Comparison of ENCODE assay signal across 13 mouse cellular contexts in genomic region chr4:97707373-97708152, GRCm38 (mm10).
A peak's percentile ranks its signal among the peaks of the same experiment; 100 is the strongest.
DNase-seq lines count a peak whose midpoint lies in the region; ATAC-seq lines count a peak whose summit lies in the region.
"Had no signal": no experiment of that assay in that cellular context is flagged by ENCODE, and none has a peak within 500 bp of the region (broad histone marks: within the 10 kb centered on the region; RNA-seq: fewer than 3 reads in every experiment).

No protein-coding gene starts in this region.

- no peak for ATAC-seq in embryonic facial prominence, embryonic 13.5 days (ENCODE audit: insufficient number of reproducible peaks, insufficient read depth, low FRiP score, low TSS enrichment, low read depth)
- peak; percentile 92 for ATAC-seq in kidney, embryonic 14.5 days (ENCODE audit: low FRiP score, low TSS enrichment)
- ATAC-seq in neural tube, embryonic 14.5 days (ENCODE audit: low read depth), result peak; percentile 72
- ATAC-seq: CD4-positive, CD25-positive, alpha-beta regulatory T cell, adult 4 months; forebrain, postnatal 0 days had no signal

- no peaks in the 10 kb centered on the region for H3K36me3 ChIP-seq in embryonic facial prominence, embryonic 13.5 days
- no peaks in the 10 kb centered on the region for H3K36me3 ChIP-seq in kidney, embryonic 14.5 days (ENCODE audit: control insufficient read depth, insufficient read depth, low read length)
- H3K36me3 ChIP-seq in neural tube, embryonic 14.5 days (ENCODE audit: control insufficient read depth, insufficient read depth, low read length), result no peaks in the 10 kb centered on the region

- whole genome bisulfite sequencing in embryonic facial prominence, embryonic 13.5 days, result 78% methylated on average over 22 of the region's 22 CpGs
- 24% methylated on average over 22 of the region's 22 CpGs for WGBS in kidney, embryonic 14.5 days
- WGBS in neural tube, embryonic 14.5 days, result 52% methylated on average over 22 of the region's 22 CpGs

- no peak overlapping the region for H3K4me3 ChIP-seq in embryonic facial prominence, embryonic 13.5 days
- peak overlapping the region; percentile 14 for H3K4me3 ChIP-seq in kidney, embryonic 14.5 days (ENCODE audit: low read length)
- no peak overlapping the region for H3K4me3 ChIP-seq in neural tube, embryonic 14.5 days (ENCODE audit: low read depth, low read length)
- H3K4me3 ChIP-seq: heart, adult 2 months had no signal

- H3K9ac ChIP-seq in embryonic facial prominence, embryonic 13.5 days, result 0 out of 2 replicates have a peak overlapping the region, but pooled peaks have one; percentile 3
- no peak overlapping the region for H3K9ac ChIP-seq in kidney, embryonic 14.5 days (ENCODE audit: low read depth, low read length)
- no peak overlapping the region for H3K9ac ChIP-seq in neural tube, embryonic 14.5 days (replicated peaks; ENCODE audit: low read depth, low read length)
- H3K9ac ChIP-seq: forebrain, postnatal 0 days; hindbrain, embryonic 14.5 days had no signal

- intact Hi-C loops in gastrocnemius, postnatal 14 days (cut with DNase I; ENCODE audit: low total_unique reads), result no loop called here
- intact Hi-C loops in left cerebral cortex, postnatal 10 days (cut with DNase I), result no loop called here

- H3K27ac ChIP-seq in embryonic facial prominence, embryonic 13.5 days, result no peak overlapping the region
- H3K27ac ChIP-seq in kidney, embryonic 14.5 days (ENCODE audit: low read depth, low read length), result no peak overlapping the region
- H3K27ac ChIP-seq in neural tube, embryonic 14.5 days (ENCODE audit: low read depth, low read length), result no peak overlapping the region
- H3K27ac ChIP-seq: heart, adult 2 months; hindbrain, embryonic 14.5 days had no signal

- H3K4me2 ChIP-seq in embryonic facial prominence, embryonic 13.5 days, result no peak overlapping the region
- peak overlapping the region; percentile 36 for H3K4me2 ChIP-seq in kidney, embryonic 14.5 days (replicated peaks; ENCODE audit: low read depth, low read length)
- no peak overlapping the region for H3K4me2 ChIP-seq in neural tube, embryonic 14.5 days (ENCODE audit: low read depth, low read length)
- H3K4me2 ChIP-seq: hindbrain, embryonic 14.5 days had no signal

- H3K9me3 ChIP-seq in embryonic facial prominence, embryonic 13.5 days, result no peaks in the 10 kb centered on the region
- H3K9me3 ChIP-seq in kidney, embryonic 14.5 days (ENCODE audit: control insufficient read depth, low read length), result no peaks in the 10 kb centered on the region
- H3K9me3 ChIP-seq in neural tube, embryonic 14.5 days (ENCODE audit: control insufficient read depth, low read length), result no peaks in the 10 kb centered on the region

- H3K27me3 ChIP-seq in embryonic facial prominence, embryonic 13.5 days, result no peaks in the 10 kb centered on the region
- no peaks in the 10 kb centered on the region; the same call in 1 of the 2 replicates for H3K27me3 ChIP-seq in kidney, embryonic 14.5 days (ENCODE audit: control insufficient read depth, insufficient read depth, low read length)
- H3K27me3 ChIP-seq in neural tube, embryonic 14.5 days (ENCODE audit: control insufficient read depth, insufficient read depth, low read length), result no peaks in the 10 kb centered on the region

- H3K4me1 ChIP-seq in embryonic facial prominence, embryonic 13.5 days, result 0 out of 2 replicates have a peak, but pooled peaks cover 3% of the 10 kb centered on the region
- H3K4me1 ChIP-seq in kidney, embryonic 14.5 days (ENCODE audit: control insufficient read depth, insufficient read depth, low read length), result peaks cover 4% of the 10 kb centered on the region; the same call in 1 of the 2 replicates
- peaks cover 4% of the 10 kb centered on the region; the same call in 1 of the 2 replicates for H3K4me1 ChIP-seq in neural tube, embryonic 14.5 days (ENCODE audit: control insufficient read depth, insufficient read depth, low read length)

- peak; percentile 4 for DNase-seq in gastrocnemius, postnatal 14 days
- DNase-seq in gastrocnemius, adult 8-10 months (ENCODE audit: low spot score in 2 of 2), result no peak
- DNase-seq in layer of hippocampus, postnatal 14 days (ENCODE audit: low spot score in 2 of 2), result no peak
- DNase-seq in left cerebral cortex, postnatal 10 days (ENCODE audit: extremely low spot score in 1 of 2, low spot score in 2 of 2), result no peak
- no peak for DNase-seq in cerebellum, adult 9-11 months
- DNase-seq: forebrain, postnatal 0 days; heart, adult 2 months; lung, adult 2 months had no signal
